In the genomic region with DNA sequence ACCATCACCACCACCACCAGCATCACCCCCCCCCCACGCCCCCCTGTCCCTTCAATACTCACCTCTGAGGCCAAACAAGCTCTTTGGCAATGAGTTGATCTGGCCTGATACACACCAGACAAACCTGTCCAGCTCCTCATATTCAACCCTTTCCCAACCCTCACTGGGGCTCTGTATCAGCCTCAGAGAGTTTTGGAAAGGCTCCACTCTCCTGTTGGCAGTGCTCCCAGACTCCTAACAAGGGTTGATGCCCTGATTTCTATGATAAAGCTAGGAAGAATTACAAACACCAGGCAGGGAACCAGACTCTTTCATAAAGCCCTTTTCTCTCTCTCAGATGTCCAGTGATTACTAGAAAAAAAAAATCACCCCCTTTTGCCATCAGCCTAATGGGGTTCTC, we compare ENCODE assay signal across 10 mouse cellular contexts. TPM values are rescaled to one million over a fixed set of nuclear protein-coding genes. Genes with fewer than 3 reads are reported as not detected.
DNase-seq lines count a peak whose midpoint lies in the region; ATAC-seq and TF ChIP-seq lines count a peak whose summit lies in the region.
"Had no signal": no experiment of that assay in that cellular context is flagged by ENCODE, and none has a peak within 500 bp of the region (broad histone marks: within the 10 kb centered on the region; RNA-seq: fewer than 3 reads in every experiment).

No protein-coding gene starts in this region.

- H3K9ac ChIP-seq in stomach, postnatal 0 days (ENCODE audit: low read length) = no peak overlapping the region
- no peak overlapping the region for H3K9ac ChIP-seq in intestine, embryonic 15.5 days
- H3K9ac ChIP-seq: kidney, embryonic 15.5 days; liver, embryonic 13.5 days had no signal

- H3K27ac ChIP-seq in heart, embryonic 10.5 days = no peak overlapping the region
- peak overlapping the region; percentile 59; the same call in 1 of the 2 replicates for H3K27ac ChIP-seq in stomach, postnatal 0 days (replicated peaks)
- H3K27ac ChIP-seq in intestine, embryonic 15.5 days = no peak overlapping the region
- H3K27ac ChIP-seq: kidney, embryonic 15.5 days; liver, embryonic 13.5 days had no signal

- H3K4me1 ChIP-seq in heart, embryonic 10.5 days = peaks cover 8% of the 10 kb centered on the region
- no peaks in the 10 kb centered on the region for H3K4me1 ChIP-seq in stomach, postnatal 0 days (replicated peaks; ENCODE audit: control insufficient read depth, insufficient read depth)
- H3K4me1 ChIP-seq in intestine, embryonic 15.5 days (replicated peaks) = no peaks in the 10 kb centered on the region
- H3K4me1 ChIP-seq: kidney, embryonic 15.5 days; liver, embryonic 13.5 days had no signal

- H3K4me3 ChIP-seq in heart, embryonic 10.5 days = no peak overlapping the region
- H3K4me3 ChIP-seq in stomach, postnatal 0 days (ENCODE audit: low read depth, low read length) = no peak overlapping the region
- H3K4me3 ChIP-seq in intestine, embryonic 15.5 days (replicated peaks) = no peak overlapping the region
- H3K4me3 ChIP-seq: kidney, embryonic 15.5 days; liver, embryonic 13.5 days had no signal

- 88% methylated on average over 1 of the region's 1 CpGs for WGBS in heart, embryonic 10.5 days
- 50% methylated on average over 1 of the region's 1 CpGs for WGBS in stomach, postnatal 0 days
- 80% methylated on average over 1 of the region's 1 CpGs for WGBS in intestine, embryonic 15.5 days

- ATAC-seq in stomach, postnatal 0 days (ENCODE audit: low FRiP score, low TSS enrichment) = no peak
- no peak for ATAC-seq in intestine, embryonic 15.5 days

- no peaks in the 10 kb centered on the region for H3K36me3 ChIP-seq in heart, embryonic 10.5 days
- H3K36me3 ChIP-seq in stomach, postnatal 0 days (ENCODE audit: control insufficient read depth, insufficient read depth, low read length) = no peaks in the 10 kb centered on the region
- no peaks in the 10 kb centered on the region for H3K36me3 ChIP-seq in intestine, embryonic 15.5 days
- H3K36me3 ChIP-seq: kidney, embryonic 15.5 days; liver, embryonic 13.5 days had no signal

- intact Hi-C loops in heart, postnatal 14 days (cut with DNase I) = no loop called here

- DNase-seq in heart, embryonic 10.5 days (ENCODE audit: low spot score) = peak; percentile 31
- no peak for DNase-seq in heart, postnatal 14 days
- DNase-seq in right cerebral cortex, postnatal 10 days (ENCODE audit: low spot score in 2 of 2) = peak; percentile 42 to 57
- no peak for DNase-seq in right cerebral cortex, postnatal 36 days (ENCODE audit: low spot score in 2 of 2)
- peak; percentile 92 for DNase-seq in gonadal fat pad, adult 2 months (ENCODE audit: low read depth)
- DNase-seq in stomach, postnatal 0 days (ENCODE audit: low spot score) = peak; percentile 23
- DNase-seq in spleen, postnatal 14 days (ENCODE audit: low spot score in 2 of 2) = no peak
- DNase-seq: liver, embryonic 13.5 days had no signal

- no peak for TF ChIP-seq EP300 in stomach, postnatal 0 days (optimal IDR thresholded peaks at IDR 0.05)

- no peak for TF ChIP-seq CTCF in stomach, postnatal 0 days (IDR thresholded peaks at IDR 0.05; ENCODE audit: low read depth)

- H3K9me3 ChIP-seq in heart, embryonic 10.5 days = no peaks in the 10 kb centered on the region
- H3K9me3 ChIP-seq in stomach, postnatal 0 days (ENCODE audit: control insufficient read depth, low read length) = no peaks in the 10 kb centered on the region
- H3K9me3 ChIP-seq in intestine, embryonic 15.5 days = no peaks in the 10 kb centered on the region
- H3K9me3 ChIP-seq: kidney, embryonic 15.5 days; liver, embryonic 13.5 days had no signal

- H3K27me3 ChIP-seq in heart, embryonic 10.5 days (ENCODE audit: insufficient read depth, poor library complexity, severe bottlenecking) = no peaks in the 10 kb centered on the region
- no peaks in the 10 kb centered on the region for H3K27me3 ChIP-seq in stomach, postnatal 0 days (ENCODE audit: control insufficient read depth, insufficient read depth, low read length)
- H3K27me3 ChIP-seq in intestine, embryonic 15.5 days (replicated peaks) = no peaks in the 10 kb centered on the region
- H3K27me3 ChIP-seq: kidney, embryonic 15.5 days; liver, embryonic 13.5 days had no signal

- H3K4me2 ChIP-seq in stomach, postnatal 0 days (replicated peaks; ENCODE audit: low read depth) = no peak overlapping the region
- no peak overlapping the region for H3K4me2 ChIP-seq in intestine, embryonic 15.5 days (replicated peaks)
- H3K4me2 ChIP-seq: kidney, embryonic 15.5 days; liver, embryonic 13.5 days had no signal

RNA-seq across cellular contexts. Expression of a gene that starts 45.2 kb away (rescaled TPM):
- polyA plus RNA-seq in heart, embryonic 10.5 days (2016; fragmentation: Nextera tagmentation; extraction: Ambion mirVana) = 156 and 164 TPM in 2 replicates
- 10 to 100 TPM; 68.1 to 73.2 TPM for total RNA-seq in heart, postnatal 14 days (2021)
- polyA plus RNA-seq in gonadal fat pad, adult 2 months (2012; rRNA removed) = 102 and 134 TPM in 2 replicates
- 214 and 223 TPM in 2 replicates for polyA plus RNA-seq in stomach, postnatal 0 days (2015; fragmentation: Nextera tagmentation; extraction: Ambion mirVana)
- polyA plus RNA-seq in intestine, embryonic 15.5 days (2015; fragmentation: Nextera tagmentation; extraction: Ambion mirVana) = 120 and 131 TPM in 2 replicates

Comparison
In these comparisons a context has a peak if more than half of its experiments do, and no peak if none do; other contexts are left out.
1. DNase-seq: peak in heart, embryonic 10.5 days (single experiment), right cerebral cortex, postnatal 10 days (2 of 2), gonadal fat pad, adult 2 months (single experiment) and stomach, postnatal 0 days (single experiment); none in heart, postnatal 14 days (0 of 2), right cerebral cortex, postnatal 36 days (0 of 2) and spleen, postnatal 14 days (0 of 2).